ENCODE assay signal across 7 mouse cellular contexts in genomic region chr2:154459851-154460250, GRCm38 (mm10). TPM values are rescaled to one million over a fixed set of nuclear protein-coding genes. Genes with fewer than 3 reads are reported as not detected.
DNase-seq lines count a peak whose midpoint lies in the region; ATAC-seq and TF ChIP-seq lines count a peak whose summit lies in the region.

No protein-coding gene starts in this region.

- no peaks in the 10 kb centered on the region for H3K27me3 ChIP-seq in forebrain, postnatal 0 days (ENCODE audit: insufficient read depth, low read length)
- no peaks in the 10 kb centered on the region for H3K27me3 ChIP-seq in hindbrain, embryonic 11.5 days (ENCODE audit: control insufficient read depth, insufficient read depth, low read length)
- no peaks in the 10 kb centered on the region for H3K27me3 ChIP-seq in midbrain, embryonic 14.5 days (ENCODE audit: control insufficient read depth, insufficient read depth, low read length)

- H3K4me2 ChIP-seq in forebrain, postnatal 0 days (ENCODE audit: low read depth), result peak overlapping the region; percentile 10; the same call in 1 of the 2 replicates
- no peak overlapping the region for H3K4me2 ChIP-seq in hindbrain, embryonic 11.5 days (replicated peaks; ENCODE audit: low read depth, low read length)
- H3K4me2 ChIP-seq in midbrain, embryonic 14.5 days (ENCODE audit: low read length), result no peak overlapping the region

- peaks cover 9% of the 10 kb centered on the region; the same call in 1 of the 2 replicates for H3K4me1 ChIP-seq in forebrain, postnatal 0 days (ENCODE audit: insufficient read depth)
- 0 out of 2 replicates have a peak, but pooled peaks cover 3% of the 10 kb centered on the region for H3K4me1 ChIP-seq in hindbrain, embryonic 11.5 days (replicated peaks; ENCODE audit: control insufficient read depth, insufficient read depth, low read length)
- peaks cover 4% of the 10 kb centered on the region; the same call in 1 of the 2 replicates for H3K4me1 ChIP-seq in midbrain, embryonic 14.5 days (ENCODE audit: control insufficient read depth, insufficient read depth, low read length)

- peak; percentile 78 for ATAC-seq in forebrain, postnatal 0 days
- peak; percentile 45; the same call in 1 of the 2 replicates for ATAC-seq in hindbrain, embryonic 11.5 days (ENCODE audit: low FRiP score)
- no peak for ATAC-seq in midbrain, embryonic 14.5 days (ENCODE audit: low FRiP score, low TSS enrichment)

- H3K36me3 ChIP-seq in forebrain, postnatal 0 days (ENCODE audit: insufficient read depth), result no peaks in the 10 kb centered on the region
- no peaks in the 10 kb centered on the region for H3K36me3 ChIP-seq in hindbrain, embryonic 11.5 days (ENCODE audit: control insufficient read depth, insufficient read depth, low read length)
- no peaks in the 10 kb centered on the region for H3K36me3 ChIP-seq in midbrain, embryonic 14.5 days (ENCODE audit: control insufficient read depth, insufficient read depth, low read length)

- H3K9me3 ChIP-seq in forebrain, postnatal 0 days (ENCODE audit: low read length), result no peaks in the 10 kb centered on the region
- H3K9me3 ChIP-seq in hindbrain, embryonic 11.5 days (ENCODE audit: control insufficient read depth, low read length), result no peaks in the 10 kb centered on the region
- H3K9me3 ChIP-seq in midbrain, embryonic 14.5 days (ENCODE audit: control insufficient read depth, low read length), result no peaks in the 10 kb centered on the region

- H3K9ac ChIP-seq in forebrain, postnatal 0 days, result no peak overlapping the region
- no peak overlapping the region for H3K9ac ChIP-seq in hindbrain, embryonic 11.5 days (ENCODE audit: low read depth, low read length)
- H3K9ac ChIP-seq in midbrain, embryonic 14.5 days (replicated peaks; ENCODE audit: low read length), result no peak overlapping the region

- H3K27ac ChIP-seq in forebrain, postnatal 0 days (ENCODE audit: low read depth, low read length), result peak overlapping the region; percentile 51; the same call in 1 of the 2 replicates
- 0 out of 2 replicates have a peak overlapping the region, but pooled peaks have one; percentile 10 for H3K27ac ChIP-seq in hindbrain, embryonic 11.5 days (ENCODE audit: low read depth, low read length)
- peak overlapping the region; percentile 52; the same call in 1 of the 2 replicates for H3K27ac ChIP-seq in midbrain, embryonic 14.5 days (replicated peaks; ENCODE audit: low read depth, low read length)

- DNase-seq in adrenal gland, adult (ENCODE audit: inconsistent age in 2 of 2, low spot score in 1 of 2), result peak; percentile 53 to 82
- DNase-seq in cerebellum, adult 11-12 months, result peak; percentile 85
- peak; percentile 77 for DNase-seq in forebrain, postnatal 0 days
- peak; percentile 56 for DNase-seq in hindbrain, embryonic 11.5 days (ENCODE audit: low spot score)
- DNase-seq in layer of hippocampus, adult 8-10 months (ENCODE audit: low spot score in 2 of 2), result peak; percentile 57 to 70
- peak; percentile 73 for DNase-seq in midbrain, embryonic 14.5 days
- no peak for DNase-seq in natural killer cell, adult 2 months (ENCODE audit: low spot score in 2 of 2)

- no peak for TF ChIP-seq CTCF in forebrain, postnatal 0 days (IDR thresholded peaks at IDR 0.05; ENCODE audit: low read depth)

- WGBS in forebrain, postnatal 0 days, result 20% methylated on average over 4 of the region's 4 CpGs
- WGBS in hindbrain, embryonic 11.5 days, result 44% methylated on average over 4 of the region's 4 CpGs
- 26% methylated on average over 4 of the region's 4 CpGs for WGBS in midbrain, embryonic 14.5 days

- no peak overlapping the region for H3K4me3 ChIP-seq in forebrain, postnatal 0 days (ENCODE audit: low read depth, low read length)
- no peak overlapping the region for H3K4me3 ChIP-seq in hindbrain, embryonic 11.5 days (ENCODE audit: low read depth, low read length)
- H3K4me3 ChIP-seq in midbrain, embryonic 14.5 days (replicated peaks; ENCODE audit: low read depth, low read length), result no peak overlapping the region

RNA-seq across cellular contexts. Expression of gene Cbfa2t2, which starts 23.6 kb away (rescaled TPM):
- 32.5 and 41.8 TPM in 2 replicates for total RNA-seq in forebrain, postnatal 0 days (2014; rRNA removed)
- polyA plus RNA-seq in forebrain, postnatal 0 days (2015; fragmentation: Nextera tagmentation; extraction: Ambion mirVana), result 22.1 and 31.9 TPM in 2 replicates
- polyA plus RNA-seq in hindbrain, embryonic 11.5 days (2014; fragmentation: Nextera tagmentation; extraction: Ambion mirVana), result 68.2 and 71.5 TPM in 2 replicates
- total RNA-seq in layer of hippocampus, adult 8-10 months (2022), result 10 to 100 TPM; 48.9 to 60.8 (median 53.9) TPM
- polyA plus RNA-seq in midbrain, embryonic 14.5 days (2014; fragmentation: Nextera tagmentation; extraction: Ambion mirVana), result 45.5 and 65.6 TPM in 2 replicates

RNA-seq across cellular contexts. Expression of gene Snta1, which starts 52.0 kb away (rescaled TPM):
- total RNA-seq in forebrain, postnatal 0 days (2014; rRNA removed), result 23.0 and 25.3 TPM in 2 replicates
- 14.8 and 15.8 TPM in 2 replicates for polyA plus RNA-seq in forebrain, postnatal 0 days (2015; fragmentation: Nextera tagmentation; extraction: Ambion mirVana)
- 2.1 TPM in 2 replicates for polyA plus RNA-seq in hindbrain, embryonic 11.5 days (2014; fragmentation: Nextera tagmentation; extraction: Ambion mirVana)
- total RNA-seq in layer of hippocampus, adult 8-10 months (2022), result 10 to 100 TPM; 41.0 to 45.9 (median 43.5) TPM
- polyA plus RNA-seq in midbrain, embryonic 14.5 days (2014; fragmentation: Nextera tagmentation; extraction: Ambion mirVana), result 4.0 and 5.8 TPM in 2 replicates

Comparison
In these comparisons a context has a peak if more than half of its experiments do, and no peak if none do; other contexts are left out.
1. DNase-seq: peak in adrenal gland, adult (2 of 2), cerebellum, adult 11-12 months (single experiment), forebrain, postnatal 0 days (single experiment), hindbrain, embryonic 11.5 days (single experiment), layer of hippocampus, adult 8-10 months (2 of 2) and midbrain, embryonic 14.5 days (single experiment); none in natural killer cell, adult 2 months (0 of 2).
2. Peak in every context shown above with its lines, with median percentiles within 50 percentile points of each other: H3K27ac ChIP-seq.